Mouse (Mus musculus) layer of hippocampus, adult 8-10 months (tissue): ENCODE measurements around the gene Ntf5. TPM values are rescaled to one million over a fixed set of nuclear protein-coding genes. Genes with fewer than 3 reads are reported as not detected.
"Not testable (repeated sequence)": the region's sequence is repeated elsewhere in the genome, so short reads cannot be mapped to it uniquely, and the experiment has no call there.

Experiments used
- DNase-seq, 2 experiments: peaks; one replicate each; pipeline ENCODE4 v3.0.0; 2022; ENCODE audit warnings: low spot score in 2 of 2
- microRNA-seq, 2 experiments: library from miRNA; unstranded; fragments of <30 nt; microRNA quantifications; one replicate each; pipeline ENCODE4 v1.2.0; 2022
- total RNA-seq, 4 experiments: library from RNA; stranded (reverse); gene quantifications; 2 replicates each; pipeline ENCODE4 v1.2.4; 2022

Ntf5 gene
- total RNA-seq, 4 experiments from 2014 or later: 0.31 to 0.39 (median 0.31) TPM; not detected in 1

GRCm38 (mm10) chr7:45461781-45462180 lies 48.3 kb downstream of the Ntf5 start:
- no peak for DNase-seq

DNA sequence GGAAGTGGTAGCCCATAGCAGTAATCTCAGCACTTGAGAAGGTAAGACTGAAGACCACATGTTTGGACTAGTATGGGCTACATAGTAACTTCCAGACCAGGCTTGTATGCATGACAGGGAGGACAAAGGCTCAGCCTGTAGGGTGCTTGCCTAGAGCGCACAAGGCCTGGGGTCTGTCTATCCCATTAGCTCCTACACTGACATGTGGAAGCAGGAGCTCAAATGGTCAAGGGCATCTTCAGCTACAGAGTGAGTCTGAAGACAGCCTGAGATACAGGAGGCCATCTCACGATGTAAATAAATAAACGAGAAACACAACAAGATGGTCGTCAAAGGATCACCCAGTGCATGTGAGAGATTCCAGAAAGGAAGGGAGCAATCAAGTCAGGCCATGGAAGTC lies 48.8 kb downstream of the Ntf5 start:
- DNase-seq: no peak

- not testable (repeated sequence) for DNase-seq
Measured at GRCm38 (mm10) chr7:45462868-45463267, 49.4 kb downstream of the Ntf5 start.

DNA sequence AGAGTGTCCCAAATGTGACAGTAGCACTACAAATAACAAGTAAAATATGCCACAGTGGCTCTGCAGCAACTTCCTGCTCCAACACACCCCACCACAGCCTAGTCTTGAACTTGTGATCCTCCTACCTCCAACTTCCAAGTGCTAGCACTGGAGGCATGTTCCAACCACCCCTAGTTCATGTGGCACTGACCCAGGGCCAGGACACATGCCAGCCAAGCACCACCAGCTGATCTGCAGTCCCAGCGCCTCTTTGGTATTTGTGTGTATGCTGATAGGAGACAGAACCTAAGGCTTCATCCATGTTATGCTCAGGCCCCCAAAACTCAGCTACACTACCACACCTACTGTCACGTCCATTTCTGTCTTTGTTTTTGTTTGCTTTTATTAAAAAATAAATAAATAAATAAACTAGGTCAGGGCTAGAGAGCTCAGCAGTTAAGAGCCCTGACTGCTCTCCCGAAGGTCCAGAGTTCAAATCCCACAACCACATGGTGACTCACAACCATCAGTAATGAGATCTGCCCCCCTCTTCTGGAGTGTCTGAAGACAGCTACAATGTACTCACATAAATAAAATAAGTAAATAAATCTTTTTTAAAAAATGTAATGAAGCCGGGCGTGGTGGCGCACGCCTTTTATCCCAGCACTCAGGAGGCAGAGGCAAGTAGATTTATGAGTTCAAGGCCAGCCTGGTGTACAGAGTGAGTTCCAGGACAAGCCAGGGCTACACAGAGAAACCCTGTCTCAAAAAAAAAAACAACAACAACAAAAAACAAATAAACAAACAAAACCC lies 50.7 kb downstream of the Ntf5 start:
- DNase-seq: no peak

- DNase-seq: no peak
Measured at GRCm38 (mm10) chr7:45465112-45465511, 51.6 kb downstream of the Ntf5 start.

GRCm38 (mm10) chr7:45465549-45465948 lies 52.1 kb downstream of the Ntf5 start:
- no peak for DNase-seq

GRCm38 (mm10) chr7:45466283-45467089 lies 53.0 kb downstream of the Ntf5 start, which contains the start of gene Bax:
Bax (minus strand) TSS chr7:45466898.
- DNase-seq: peak; percentile 95 to 96

Small RNAs within 50 kb of the gene (microRNA-seq; reads per million reads assigned to microRNA genes)
- 0 reads per million in 2 experiments for gene Gm22133

Other genes starting within 250 kb of the Ntf5 start
- gene Slc17a7, start 249.7 kb upstream of the Ntf5 start, total RNA-seq: 1,000 to 10,000 TPM; 1,166 to 1,245 (median 1,206) TPM
- under 1 TPM in 2 of 4 experiments, not detected in 2; 0.20 to 0.51 TPM for gene Gfy, start 234.1 kb upstream of the Ntf5 start, total RNA-seq
- gene Pth2, start 232.7 kb upstream of the Ntf5 start, total RNA-seq: not detected
- 1 to 10 TPM; 2.5 to 4.8 (median 3.6) TPM for gene Ccdc155, start 208.8 kb upstream of the Ntf5 start, total RNA-seq
- gene Dkkl1, start 201.5 kb upstream of the Ntf5 start, total RNA-seq: 1 to 10 TPM; 2.1 to 3.3 (median 2.6) TPM
- gene Tead2, start 197.9 kb upstream of the Ntf5 start, total RNA-seq: 1 to 10 TPM; 2.2 to 5.4 (median 3.7) TPM
- gene Cd37, start 174.6 kb upstream of the Ntf5 start, total RNA-seq: 10 to 100 TPM in 2 of 4 experiments, 1 to 10 TPM in 2; 6.3 to 34.1 (median 18.1) TPM
- 1 to 10 TPM; 1.9 to 3.4 (median 2.6) TPM for gene Slc6a16, start 172.6 kb upstream of the Ntf5 start, total RNA-seq
- gene Slc6a21, start 136.2 kb upstream of the Ntf5 start, total RNA-seq: not detected
- 10 to 100 TPM; 16.0 to 25.6 (median 19.4) TPM for gene Trpm4, start 79.9 kb upstream of the Ntf5 start, total RNA-seq
- under 1 TPM in 2 of 4 experiments, not detected in 2; 0.21 to 0.39 TPM for gene Hrc, start 78.4 kb upstream of the Ntf5 start, total RNA-seq
- 100 to 1,000 TPM; 123 to 143 (median 133) TPM for gene Ppfia3, start 46.7 kb upstream of the Ntf5 start, total RNA-seq
- gene Lin7b, start 43.1 kb upstream of the Ntf5 start, total RNA-seq: 100 to 1,000 TPM; 131 to 156 (median 140) TPM
- gene Snrnp70, start 18.0 kb upstream of the Ntf5 start, total RNA-seq: 100 to 1,000 TPM; 387 to 503 (median 439) TPM
- gene Kcna7, start 8.0 kb upstream of the Ntf5 start, total RNA-seq: under 1 TPM in 1 of 4 experiments, not detected in 3; 0.14 TPM
- gene Lhb, start 7.1 kb downstream of the Ntf5 start, total RNA-seq: under 1 TPM in 1 of 4 experiments, not detected in 3; 0.52 TPM
- gene Gys1, start 21.1 kb downstream of the Ntf5 start, total RNA-seq: 10 to 100 TPM; 16.0 to 23.3 (median 20.2) TPM
- 10 to 100 TPM; 31.7 to 38.7 (median 35.4) TPM for gene Ruvbl2, start 24.4 kb downstream of the Ntf5 start, total RNA-seq
- 100 to 1,000 TPM; 176 to 331 (median 227) TPM for gene Ftl1, start 46.2 kb downstream of the Ntf5 start, total RNA-seq
- 10 to 100 TPM; 70.0 to 78.6 (median 73.2) TPM for gene Bax, start 53.2 kb downstream of the Ntf5 start, total RNA-seq
- not detected for gene Tulp2, start 68.2 kb downstream of the Ntf5 start, total RNA-seq
- gene Gm45808, start 73.1 kb downstream of the Ntf5 start, total RNA-seq: 1 to 10 TPM in 1 of 4 experiments, not detected in 3; 2.0 TPM
- gene Dhdh, start 75.1 kb downstream of the Ntf5 start, total RNA-seq: 1 to 10 TPM; 5.6 to 6.3 (median 6.2) TPM
- gene Nucb1, start 96.7 kb downstream of the Ntf5 start, total RNA-seq: 100 to 1,000 TPM; 101 to 135 (median 117) TPM
- 10 to 100 TPM; 15.2 to 24.6 (median 19.0) TPM for gene Ppp1r15a, start 112.6 kb downstream of the Ntf5 start, total RNA-seq
- 1 to 10 TPM in 3 of 4 experiments, under 1 TPM in 1; 0.80 to 1.9 (median 1.5) TPM for gene Plekha4, start 112.6 kb downstream of the Ntf5 start, total RNA-seq
- gene Hsd17b14, start 141.2 kb downstream of the Ntf5 start, total RNA-seq: not detected
- 10 to 100 TPM; 23.2 to 33.0 (median 29.9) TPM for gene Bcat2, start 156.5 kb downstream of the Ntf5 start, total RNA-seq
- gene Fgf21, start 201.8 kb downstream of the Ntf5 start, total RNA-seq: not detected
- gene Fut1, start 203.6 kb downstream of the Ntf5 start, total RNA-seq: under 1 TPM in 3 of 4 experiments, not detected in 1; 0.20 to 0.28 (median 0.21) TPM
- under 1 TPM in 3 of 4 experiments, not detected in 1; 0.14 to 0.27 (median 0.22) TPM for gene Izumo1, start 208.1 kb downstream of the Ntf5 start, total RNA-seq
- 1 to 10 TPM; 5.8 to 7.5 (median 6.6) TPM for gene Rasip1, start 213.8 kb downstream of the Ntf5 start, total RNA-seq
- 1 to 10 TPM; 1.5 to 4.4 (median 2.4) TPM for gene Mamstr, start 226.3 kb downstream of the Ntf5 start, total RNA-seq